Mouse (Mus musculus) liver, postnatal 0 days (tissue): Measurements from ENCODE around the gene Gm20696.

Source experiments
- CTCF ChIP-seq: sonication (generic); IDR thresholded peaks from 2 replicates; pipeline ENCODE4 v1.5.1; 2016; ENCODE audit warnings: antibody characterized with exemption, low read depth
- EP300 ChIP-seq: IDR thresholded peaks from 2 replicates; pipeline ENCODE4 v1.6.1; 2016; ENCODE audit warnings: antibody characterized with exemption, low read depth, mild to moderate bottlenecking

- TF ChIP-seq CTCF (no peak), EP300 (no peak)
Observed at GRCm38 (mm10) chr6:99241625-99242395, 424.8 kb downstream of the Gm20696 start.
